Mouse (Mus musculus): Measurements from ENCODE around the gene Olfr30.
"Not testable (repeated sequence)": the region's sequence is repeated elsewhere in the genome, so short reads cannot be mapped to it uniquely, and the experiment has no call there.

Olfr30 gene

DNA sequence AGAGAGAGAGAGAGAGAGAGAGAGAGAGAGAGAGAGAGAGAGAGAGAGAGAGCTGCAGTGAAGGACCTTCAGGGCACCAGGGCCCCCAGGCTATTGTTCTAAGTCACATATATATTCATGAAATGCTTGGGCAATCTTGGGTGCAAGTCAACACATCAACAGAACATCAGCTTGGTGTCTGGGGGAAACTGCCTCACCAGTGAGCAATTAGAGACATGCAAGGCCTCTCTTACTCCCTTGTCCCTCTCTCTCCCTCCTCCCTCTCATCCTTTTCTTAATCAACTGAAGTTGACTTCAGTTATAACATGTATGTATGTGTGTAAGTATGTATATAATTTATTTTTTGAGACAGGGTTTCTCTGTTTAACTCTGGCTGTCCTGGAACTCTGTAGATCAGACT lies at the start of gene Olfr30:
Gene Olfr30, minus strand, starts transcription at position 101 of the 400 bp plus-strand sequence.
- no peak for DNase-seq (ENCODE audit: low spot score in 2 of 2)

DNA sequence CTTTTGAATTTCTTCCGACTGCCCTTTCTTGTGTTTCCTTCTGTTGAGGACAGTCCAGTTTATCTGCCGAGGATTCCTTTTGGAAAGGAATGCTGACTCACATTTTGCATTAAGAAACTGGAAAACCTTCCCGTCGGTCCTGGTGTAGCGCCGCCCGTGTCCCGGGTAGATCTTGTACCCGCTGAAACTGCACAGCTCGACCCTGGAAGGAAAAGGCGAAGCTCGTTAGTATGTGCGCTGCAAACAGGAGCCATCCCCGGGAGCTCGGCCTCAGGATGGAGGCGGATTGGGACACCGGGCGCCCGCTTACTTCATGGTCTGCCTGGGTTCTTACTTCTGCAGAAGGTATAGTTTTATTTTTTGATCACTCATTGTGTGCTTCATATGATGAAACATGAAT lies 47.0 kb upstream of the Olfr30 start:
- not testable (repeated sequence) for DNase-seq (ENCODE audit: low spot score in 2 of 2)

DNA sequence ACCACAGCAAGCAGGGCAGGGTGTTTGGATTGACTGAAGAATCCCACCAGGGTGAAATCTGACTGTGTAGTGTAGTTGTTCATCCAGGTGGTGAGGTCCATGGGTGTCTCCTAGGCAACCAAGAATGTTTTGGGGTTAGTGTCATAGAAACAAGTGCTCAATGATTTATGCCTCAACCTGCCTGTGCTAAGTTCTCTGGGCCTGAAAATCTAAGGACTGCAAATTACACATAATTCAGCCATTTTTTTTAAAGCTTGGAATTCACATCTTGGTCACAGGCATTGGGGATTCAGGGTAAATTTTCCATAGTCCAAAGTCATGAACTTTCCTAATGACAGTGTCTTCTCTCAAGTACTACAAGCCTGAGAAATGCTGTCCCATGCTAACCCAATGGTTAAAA lies 40.4 kb upstream of the Olfr30 start, which contains the start of gene Olfr331:
Gene Olfr331, minus strand, starts transcription at position 101 of the 400 bp plus-strand sequence.
- DNase-seq (ENCODE audit: low spot score in 2 of 2), result not testable (repeated sequence)

DNA sequence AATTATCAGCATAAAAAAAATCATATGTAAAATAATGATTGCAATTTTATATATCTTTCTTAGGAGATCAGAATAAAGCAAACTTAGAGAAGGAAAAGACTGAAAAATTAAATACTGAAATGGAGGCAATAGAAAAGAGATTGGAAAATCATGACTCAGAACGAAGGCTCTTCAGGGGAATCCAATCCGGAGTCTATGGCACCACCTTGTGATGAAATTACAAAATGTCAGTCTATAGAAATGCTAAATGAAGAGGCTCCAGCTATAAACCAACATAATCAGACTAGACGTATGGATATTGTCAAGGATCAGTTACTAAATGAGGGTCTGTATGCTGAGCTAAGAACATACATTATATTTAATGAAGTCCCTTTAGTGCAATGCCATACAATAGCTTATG lies 37.2 kb upstream of the Olfr30 start:
- DNase-seq (ENCODE audit: low spot score in 2 of 2), result no peak

DNA sequence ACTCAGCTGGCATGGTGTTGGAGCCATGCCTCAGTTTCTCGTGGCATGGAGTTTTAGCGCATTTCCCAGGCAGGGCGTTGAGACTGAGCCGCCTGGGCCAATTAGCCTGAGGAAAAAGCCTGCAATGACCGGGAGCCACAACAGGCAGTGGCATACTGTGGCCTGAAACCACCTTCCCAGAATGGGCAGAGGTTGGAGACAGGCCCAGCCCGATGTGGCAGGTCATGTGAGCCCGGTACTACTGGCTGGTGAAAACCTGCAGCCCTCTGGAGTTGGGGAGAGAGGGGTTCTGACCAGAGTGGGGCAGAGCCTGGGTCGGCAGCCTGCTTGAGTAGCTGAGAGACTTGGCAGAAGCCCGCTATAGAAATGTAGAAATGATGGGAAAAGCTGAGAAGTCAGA lies 36.7 kb upstream of the Olfr30 start:
- DNase-seq (ENCODE audit: low spot score in 2 of 2), result no peak

DNA sequence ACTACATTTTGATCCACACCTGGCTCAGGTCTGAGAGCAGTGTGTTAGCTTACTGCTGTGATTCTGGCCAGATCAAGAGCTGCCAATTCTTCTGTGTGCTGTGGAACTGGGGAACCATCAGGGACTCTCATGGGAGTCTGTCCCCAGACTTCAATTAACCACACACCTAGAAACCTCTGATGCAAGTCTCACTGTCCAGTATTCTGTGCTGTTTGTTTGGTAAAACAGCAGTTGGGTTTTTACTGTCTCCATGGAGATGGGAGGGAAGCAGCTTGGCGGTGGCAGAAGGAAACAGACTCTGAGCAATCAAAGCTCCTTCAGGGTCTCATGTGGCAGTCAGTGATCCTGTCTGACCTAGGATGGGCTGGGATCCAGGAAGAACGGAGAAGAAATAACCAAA lies 30.4 kb upstream of the Olfr30 start, which contains the start of gene Olfr332:
Gene Olfr332, minus strand, starts transcription at position 101 of the 400 bp plus-strand sequence.
- DNase-seq (ENCODE audit: low spot score in 2 of 2), result no peak

DNA sequence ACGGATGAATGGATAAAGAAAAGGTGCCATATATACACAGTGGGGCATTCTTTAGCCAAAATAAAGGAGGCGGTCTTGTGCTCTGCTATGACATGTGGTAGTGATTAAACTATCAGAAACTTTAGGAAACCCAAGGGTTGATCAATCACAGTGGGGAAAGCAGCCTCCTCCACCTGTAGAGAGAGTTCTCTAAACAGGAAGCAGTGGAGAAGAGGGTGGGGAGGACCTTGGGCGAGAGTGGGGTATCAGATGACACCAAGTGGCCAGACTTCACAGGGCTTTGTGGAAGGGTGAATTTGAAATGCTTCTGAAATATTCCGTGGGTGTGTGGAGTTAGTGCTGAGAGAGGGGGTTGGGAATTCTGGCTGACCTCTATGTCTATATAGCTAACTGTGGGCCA lies 8.5 kb downstream of the Olfr30 start:
- no peak for DNase-seq (ENCODE audit: low spot score in 2 of 2)

DNA sequence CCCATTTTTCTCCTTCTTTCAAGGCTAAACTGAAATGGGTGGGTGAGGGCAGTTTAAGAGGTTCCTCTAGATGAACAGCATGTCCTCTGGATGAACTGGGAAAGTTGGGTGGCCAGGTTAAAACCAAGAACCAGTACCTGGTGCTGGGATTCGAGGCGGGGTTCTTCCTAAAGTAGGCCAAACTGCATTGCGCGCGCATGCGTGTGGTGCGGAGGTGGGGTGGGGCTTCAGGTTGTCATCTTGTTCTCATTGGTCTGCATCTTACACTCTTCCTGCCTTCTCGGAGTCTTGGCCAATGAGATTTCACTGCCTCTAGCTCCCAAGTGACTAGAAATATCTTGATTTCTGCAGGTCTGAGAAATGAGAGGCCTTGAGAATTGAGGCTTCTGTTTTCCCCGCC lies 9.3 kb downstream of the Olfr30 start, which contains the start of gene Lypd9:
Gene Lypd9, minus strand, starts transcription at position 165 of the 400 bp plus-strand sequence.
- no peak for DNase-seq (ENCODE audit: low spot score in 2 of 2)

DNA sequence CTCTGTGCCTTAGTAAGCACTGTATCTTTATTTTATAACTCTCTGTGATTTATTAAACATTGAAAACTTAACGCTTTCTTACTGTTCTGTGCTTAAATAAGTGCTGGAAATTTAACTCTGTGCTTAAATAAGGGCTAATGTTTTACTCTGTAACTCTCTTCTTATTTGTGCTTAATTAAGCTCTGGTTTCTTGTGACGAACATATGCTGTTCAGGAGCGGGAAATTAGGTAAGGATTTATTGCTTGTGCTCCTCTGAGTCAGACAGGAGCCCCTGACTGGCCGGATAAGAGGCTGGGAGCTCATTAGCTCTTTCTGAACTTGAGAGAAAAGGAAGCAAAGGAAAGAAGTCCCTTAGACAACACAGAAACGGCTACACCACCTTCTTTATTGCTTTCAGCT lies 24.2 kb downstream of the Olfr30 start:
- no peak for DNase-seq (ENCODE audit: low spot score in 2 of 2)

DNA sequence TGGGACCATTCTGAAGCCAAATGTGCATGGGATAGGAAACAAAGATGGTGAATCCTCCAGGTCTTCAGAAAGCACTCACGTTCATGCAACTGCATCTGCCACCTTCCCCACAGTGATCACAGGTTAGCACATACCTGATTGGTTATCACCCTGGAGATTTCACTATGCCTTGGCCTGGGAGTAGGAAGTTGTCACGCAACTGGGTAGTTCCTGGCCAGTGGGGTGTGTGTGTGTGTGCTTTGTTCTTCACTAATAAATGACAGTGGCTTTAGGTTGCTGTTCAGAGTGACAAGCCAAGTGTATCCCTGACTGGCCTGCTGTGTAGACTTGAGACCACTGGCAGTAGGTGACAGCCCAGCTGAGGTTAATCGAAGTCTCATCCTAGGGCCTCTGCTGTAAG lies 29.8 kb downstream of the Olfr30 start, which contains the start of gene Gm12253:
Gene Gm12253, plus strand, starts transcription at position 301 of the 400 bp plus-strand sequence.
- DNase-seq (ENCODE audit: low spot score in 2 of 2), result no peak

DNA sequence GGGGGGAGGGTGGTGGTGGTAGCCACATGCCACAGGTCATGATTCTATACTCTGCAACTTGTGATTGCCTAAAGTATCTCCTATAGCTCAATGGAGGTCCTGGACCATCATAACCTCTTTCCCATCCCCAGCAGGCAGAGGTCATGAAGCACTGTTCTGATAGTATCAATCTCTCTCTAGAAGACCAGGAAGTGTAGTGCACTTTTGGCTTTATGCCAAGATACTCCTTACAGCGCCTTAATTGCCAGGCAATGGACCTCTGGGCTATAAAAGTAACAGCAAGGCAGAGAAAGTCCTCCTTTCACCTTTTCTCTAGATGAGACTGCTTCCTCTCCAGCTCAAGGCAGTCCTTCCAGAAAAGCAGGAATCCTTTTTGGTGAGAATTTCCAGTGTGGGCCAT lies 41.3 kb downstream of the Olfr30 start, which contains the start of gene 1810065E05Rik:
Gene 1810065E05Rik, plus strand, starts transcription at position 297 of the 400 bp plus-strand sequence.
- DNase-seq (ENCODE audit: low spot score in 2 of 2), result no peak

DNA sequence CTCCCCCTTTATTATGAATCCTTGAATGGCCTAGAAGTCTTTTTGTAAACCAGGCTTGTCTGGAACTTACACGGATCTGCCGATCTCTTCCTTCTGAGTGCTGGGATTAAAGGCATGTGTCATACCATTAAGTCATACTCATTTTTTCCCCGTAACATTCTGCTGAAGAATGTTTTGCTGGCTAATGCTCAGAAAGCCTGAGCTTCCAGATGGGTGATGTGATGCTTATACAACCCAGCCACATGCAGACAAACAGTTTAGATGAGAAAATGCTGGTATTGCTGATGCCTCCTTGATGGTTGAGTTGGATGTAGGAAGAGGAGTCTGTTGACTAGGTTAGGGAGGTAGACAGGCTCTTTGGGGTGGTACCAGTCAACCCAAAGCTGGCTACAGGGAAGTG lies 43.7 kb downstream of the Olfr30 start:
- DNase-seq (ENCODE audit: low spot score in 2 of 2), result no peak

DNA sequence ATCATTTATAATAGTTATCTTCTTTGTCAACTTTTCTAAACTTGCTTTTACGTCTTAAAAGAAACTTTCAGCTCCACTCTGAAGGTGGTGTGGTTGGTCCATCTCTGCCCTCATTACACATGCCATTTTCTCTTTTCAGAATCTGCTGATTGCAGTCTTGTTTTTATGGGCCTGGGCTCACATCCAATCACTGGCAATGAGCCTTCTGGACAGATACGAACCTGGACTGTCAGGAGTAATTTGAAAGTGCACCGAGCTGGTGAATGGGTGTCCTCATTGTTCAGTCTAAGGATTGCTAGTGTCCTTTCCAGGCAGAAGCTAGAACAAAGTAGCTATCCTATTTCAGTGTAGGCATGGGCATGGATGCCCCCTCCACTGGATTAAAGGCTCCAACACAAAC lies 54.0 kb downstream of the Olfr30 start:
- DNase-seq (ENCODE audit: low spot score in 2 of 2), result no peak
